Mouse (Mus musculus): ENCODE measurements around the gene Mphosph9. TPM values are rescaled to one million over a fixed set of nuclear protein-coding genes. Genes with fewer than 3 reads are reported as not detected.

The Mphosph9 gene
- total and polyA plus RNA-seq, 3 experiments: 5.6 to 9.8 (median 8.0) TPM

- peak; percentile 87 for TF ChIP-seq TCF12 (IDR thresholded peaks at IDR 0.05; ENCODE audit: low read depth, low read length)
These were observed at the start of gene Mphosph9, which contains the start of gene 2810006K23Rik (continued) for GRCm38 (mm10) chr5:124327510-124328364.

GRCm38 (mm10) chr5:124377149-124377548, 49.4 kb upstream of the Mphosph9 start:
- in situ Hi-C loops (cut with MboI; ENCODE audit: low pct_ligation_motif_present, low pct_unique_long_range_greater_than_20kb, low sequenced_read_pairs): loop anchor here (5.0 kb wide), 1 partner anchor 35 kb away; no protein-coding TSS in a partner anchor
- Histone ChIP-seq H3K27ac (ENCODE audit: insufficient read depth, low read depth) (no peak overlapping the region), H3K4me2 (ENCODE audit: insufficient read depth, low read depth, poor library complexity, severe bottlenecking) (no peak overlapping the region), H3K36me3 (replicated peaks in 1 of 2; ENCODE audit: control insufficient read depth in 1 of 2, insufficient read depth in 1 of 2, low read length in 1 of 2) (peaks cover 64 to 86% of the 10 kb centered on the region in 2 experiments), H3K27me3 (replicated peaks) (no peaks in the 10 kb centered on the region), H3K79me2 (replicated peaks; ENCODE audit: control insufficient read depth, extremely low read depth, insufficient read depth, poor library complexity, severe bottlenecking) (no peaks in the 10 kb centered on the region), H3K4me3 (replicated peaks in 1 of 3; ENCODE audit: low read depth in 2 of 3, low read length in 2 of 3, poor library complexity in 1 of 3) (no peak overlapping the region), H3K9ac (ENCODE audit: insufficient read depth, low read depth) (no peak overlapping the region), H3K4me1 (ENCODE audit: control insufficient read depth in 1 of 2, insufficient read depth in 2 of 2) (no peaks in the 10 kb centered on the region), H3K9me3 (replicated peaks; ENCODE audit: low read length) (no peaks in the 10 kb centered on the region)
- no peak for DNase-seq (ENCODE audit: extremely low read depth)
- dilution Hi-C loops (cut with MboI; ENCODE audit: extremely low pct_ligation_motif_present, extremely low pct_unique_long_range_greater_than_20kb, low sequenced_read_pairs): no loop called here
- TF ChIP-seq CHD2 (IDR thresholded peaks at IDR 0.05; ENCODE audit: low read length) (no peak), TCF12 (IDR thresholded peaks at IDR 0.05; ENCODE audit: low read depth, low read length) (no peak)

GRCm38 (mm10) chr5:124376401-124376800, 48.6 kb upstream of the Mphosph9 start:
- no peak overlapping the region for H3K9ac ChIP-seq (ENCODE audit: insufficient read depth, low read depth)
- H3K4me3 ChIP-seq (replicated peaks in 1 of 3; ENCODE audit: low read depth in 2 of 3, low read length in 2 of 3, poor library complexity in 1 of 3): no peak overlapping the region
- no peaks in the 10 kb centered on the region for H3K4me1 ChIP-seq (ENCODE audit: control insufficient read depth in 1 of 2, insufficient read depth in 2 of 2)
- TF ChIP-seq USF2 (conservative IDR thresholded peaks at IDR 0.05; ENCODE audit: low read depth, low read length): no peak
- no peak for TF ChIP-seq TCF12 (IDR thresholded peaks at IDR 0.05; ENCODE audit: low read depth, low read length)
- TF ChIP-seq ZMIZ1 (IDR thresholded peaks at IDR 0.05; ENCODE audit: low read depth, low read length): no peak
- TF ChIP-seq SIN3A (IDR thresholded peaks at IDR 0.05; ENCODE audit: low read length): no peak
- no peak for TF ChIP-seq CTCF (conservative IDR thresholded peaks at IDR 0.05 in 1 of 2, IDR thresholded peaks at IDR 0.05 in 1 of 2; ENCODE audit: low read depth in 2 of 2, low read length in 2 of 2)
- no peak for TF ChIP-seq ZC3H11A (IDR thresholded peaks at IDR 0.05; ENCODE audit: low read depth, low read length)
- TF ChIP-seq RAD21 (IDR thresholded peaks at IDR 0.05; ENCODE audit: low read depth, low read length): no peak
- no peak for TF ChIP-seq UBTF (IDR thresholded peaks at IDR 0.05; ENCODE audit: low read depth, low read length)
- TF ChIP-seq PAX5 (IDR thresholded peaks at IDR 0.05; ENCODE audit: low read length): no peak
- TF ChIP-seq ZKSCAN1 (IDR thresholded peaks at IDR 0.05; ENCODE audit: borderline replicate concordance, low read depth, low read length): no peak
- TF ChIP-seq TBP (conservative IDR thresholded peaks at IDR 0.05; ENCODE audit: low read depth, low read length): no peak
- no peak for TF ChIP-seq CHD1 (IDR thresholded peaks at IDR 0.05; ENCODE audit: low read depth, low read length)
- no peak for TF ChIP-seq GABPA (IDR thresholded peaks at IDR 0.05; ENCODE audit: insufficient replicate concordance, low read depth, low read length)
- TF ChIP-seq RCOR1 (conservative IDR thresholded peaks at IDR 0.05; ENCODE audit: low read depth, low read length): no peak
- no peak overlapping the region for H3K27ac ChIP-seq (ENCODE audit: insufficient read depth, low read depth)
- no peaks in the 10 kb centered on the region for H3K79me2 ChIP-seq (replicated peaks; ENCODE audit: control insufficient read depth, extremely low read depth, insufficient read depth, poor library complexity, severe bottlenecking)
- in situ Hi-C loops (cut with MboI; ENCODE audit: low pct_ligation_motif_present, low pct_unique_long_range_greater_than_20kb, low sequenced_read_pairs): loop anchor here (5.0 kb wide), 1 partner anchor 36 kb away; no protein-coding TSS in a partner anchor
- DNase-seq (ENCODE audit: extremely low read depth): no peak
- H3K9me3 ChIP-seq (replicated peaks; ENCODE audit: low read length): no peaks in the 10 kb centered on the region
- no peak overlapping the region for H3K4me2 ChIP-seq (ENCODE audit: insufficient read depth, low read depth, poor library complexity, severe bottlenecking)
- dilution Hi-C loops (cut with MboI; ENCODE audit: extremely low pct_ligation_motif_present, extremely low pct_unique_long_range_greater_than_20kb, low sequenced_read_pairs): no loop called here
- H3K36me3 ChIP-seq (replicated peaks in 1 of 2; ENCODE audit: control insufficient read depth in 1 of 2, insufficient read depth in 1 of 2, low read length in 1 of 2): peaks cover 64 to 86% of the 10 kb centered on the region in 2 experiments
- H3K27me3 ChIP-seq (replicated peaks): no peaks in the 10 kb centered on the region

All from CH12.LX (cell line).